Mouse (Mus musculus) B cell, adult 67 days (primary cell): ENCODE measurements around the gene Grem1. TPM values are rescaled to one million over a fixed set of nuclear protein-coding genes. Genes with fewer than 3 reads are reported as not detected.

Experiments used
- total RNA-seq, 2 experiments: library from RNA; stranded (reverse); gene quantifications; 4 replicates each; pipeline ENCODE4 v1.2.4; 2023

Gene Grem1
- not detected for total RNA-seq

GRCm38 (mm10) chr2:113758311-113759161 lies at the start of gene Grem1:
Grem1 (minus strand) TSS chr2:113758646.

Other genes starting within 250 kb of the Grem1 start
- under 1 TPM in 1 of 2 experiments, not detected in 1; 0.86 TPM for gene Scg5, start 70.5 kb upstream of the Grem1 start, total RNA-seq
- gene Arhgap11a, start 90.0 kb upstream of the Grem1 start, total RNA-seq: 10 to 100 TPM; 17.4 to 18.1 TPM